Mouse (Mus musculus): Measurements from ENCODE around the gene Maea. TPM values are rescaled to one million over a fixed set of nuclear protein-coding genes. Genes with fewer than 3 reads are reported as not detected.

Gene Maea
- total and polyA plus RNA-seq, 2 experiments from 2014 or later = 101 to 124 TPM

- Histone ChIP-seq H3K4me3 (ENCODE audit: low read depth, low read length) (peak overlapping the region; percentile 70), H3K4me1 (ENCODE audit: insufficient read depth) (peaks cover 6% of the 10 kb centered on the region), H3K9ac (no peak overlapping the region), H3K36me3 (ENCODE audit: insufficient read depth) (peaks cover 22% of the 10 kb centered on the region), H3K4me2 (ENCODE audit: low read depth) (peak overlapping the region; percentile 91), H3K27me3 (ENCODE audit: insufficient read depth, low read length) (no peaks in the 10 kb centered on the region), H3K27ac (ENCODE audit: low read depth, low read length) (no peak overlapping the region), H3K9me3 (ENCODE audit: low read length) (no peaks in the 10 kb centered on the region)
- ATAC-seq (no peak), DNase-seq (no peak)
- WGBS = 61% methylated on average over 6 of the region's 6 CpGs
- TF ChIP-seq CTCF (IDR thresholded peaks at IDR 0.05; ENCODE audit: low read depth) = no peak
These were observed 41.9 kb downstream of the Maea start for GRCm38 (mm10) chr5:33377176-33377575.

GRCm38 (mm10) chr5:33377801-33378301 is 42.5 kb downstream of the Maea start:
- under 1% methylated on average over 21 of the region's 21 CpGs for WGBS
- Histone ChIP-seq H3K27ac (ENCODE audit: low read depth, low read length) (peak overlapping the region; percentile 42; the same call in 1 of the 2 replicates), H3K9me3 (ENCODE audit: low read length) (no peaks in the 10 kb centered on the region), H3K4me1 (ENCODE audit: insufficient read depth) (peaks cover 6% of the 10 kb centered on the region), H3K9ac (peak overlapping the region; percentile 88), H3K27me3 (ENCODE audit: insufficient read depth, low read length) (no peaks in the 10 kb centered on the region), H3K4me2 (ENCODE audit: low read depth) (peak overlapping the region; percentile 91), H3K4me3 (ENCODE audit: low read depth, low read length) (peak overlapping the region; percentile 70), H3K36me3 (ENCODE audit: insufficient read depth) (peaks cover 15% of the 10 kb centered on the region)
- DNase-seq (no peak), ATAC-seq (no peak; the same call in 1 of the 2 replicates)
- no peak for TF ChIP-seq CTCF (IDR thresholded peaks at IDR 0.05; ENCODE audit: low read depth)

DNA sequence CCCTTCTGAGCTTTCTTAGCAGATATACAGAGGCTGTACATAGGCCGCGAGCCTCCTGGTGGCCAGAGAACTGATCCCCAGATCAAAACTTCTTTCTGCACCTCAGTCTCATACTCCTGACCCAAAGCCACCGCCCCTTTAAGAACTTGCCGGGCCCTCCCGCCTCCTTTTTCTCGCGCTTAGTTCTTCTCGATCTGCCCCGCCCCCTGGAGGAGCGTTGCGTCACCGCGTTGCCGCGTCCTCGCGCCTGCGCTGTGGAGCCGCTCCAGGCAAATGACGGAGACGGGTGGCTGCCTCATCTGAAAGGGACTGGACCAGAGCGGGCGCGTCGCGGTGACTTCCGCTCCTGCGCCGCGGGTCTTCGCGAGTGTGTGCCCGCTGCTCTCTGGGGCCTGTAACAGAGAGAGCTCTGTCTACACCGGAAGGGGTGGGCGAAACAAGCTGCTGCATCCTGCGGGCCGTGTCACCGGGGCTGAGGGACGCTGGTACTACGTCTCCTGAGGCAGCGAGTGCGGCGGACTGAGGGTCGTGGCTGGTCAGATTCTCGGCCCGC is 43.1 kb downstream of the Maea start, which contains the start of gene Uvssa:
Gene Uvssa, plus strand, starts transcription at position 248 of the 553 bp plus-strand sequence.
- Histone ChIP-seq H3K9me3 (ENCODE audit: low read length) (no peaks in the 10 kb centered on the region), H3K36me3 (ENCODE audit: insufficient read depth) (peaks cover 12% of the 10 kb centered on the region), H3K4me2 (ENCODE audit: low read depth) (peak within 1 kb of the TSS; percentile 91), H3K27me3 (ENCODE audit: insufficient read depth, low read length) (no peaks in the 10 kb centered on the region), H3K4me3 (ENCODE audit: low read depth, low read length) (peak within 1 kb of the TSS; percentile 70), H3K9ac (peak within 1 kb of the TSS; percentile 88), H3K4me1 (ENCODE audit: insufficient read depth) (peaks cover 6% of the 10 kb centered on the region), H3K27ac (ENCODE audit: low read depth, low read length) (peak within 1 kb of the TSS; percentile 98)
- ATAC-seq (peak; percentile 99), DNase-seq (peak; percentile 100)
- TF ChIP-seq CTCF (IDR thresholded peaks at IDR 0.05; ENCODE audit: low read depth) = peak; percentile 49
- WGBS = 1% methylated on average over 46 of the region's 46 CpGs

GRCm38 (mm10) chr5:33387550-33387949 is 52.2 kb downstream of the Maea start:
- Histone ChIP-seq H3K4me2 (ENCODE audit: low read depth) (no peak overlapping the region), H3K27ac (ENCODE audit: low read depth, low read length) (no peak overlapping the region), H3K4me1 (ENCODE audit: insufficient read depth) (no peaks in the 10 kb centered on the region), H3K9ac (no peak overlapping the region), H3K36me3 (ENCODE audit: insufficient read depth) (peaks cover 30% of the 10 kb centered on the region), H3K4me3 (ENCODE audit: low read depth, low read length) (no peak overlapping the region), H3K27me3 (ENCODE audit: insufficient read depth, low read length) (no peaks in the 10 kb centered on the region), H3K9me3 (ENCODE audit: low read length) (no peaks in the 10 kb centered on the region)
- TF ChIP-seq CTCF (IDR thresholded peaks at IDR 0.05; ENCODE audit: low read depth) = no peak
- 83% methylated on average over 11 of the region's 11 CpGs for WGBS
- ATAC-seq (no peak), DNase-seq (no peak)

GRCm38 (mm10) chr5:33393803-33394202 is 58.5 kb downstream of the Maea start:
- Histone ChIP-seq H3K9ac (no peak overlapping the region), H3K27ac (ENCODE audit: low read depth, low read length) (no peak overlapping the region), H3K4me3 (ENCODE audit: low read depth, low read length) (no peak overlapping the region), H3K27me3 (ENCODE audit: insufficient read depth, low read length) (no peaks in the 10 kb centered on the region), H3K36me3 (ENCODE audit: insufficient read depth) (peaks cover 30% of the 10 kb centered on the region), H3K9me3 (ENCODE audit: low read length) (no peaks in the 10 kb centered on the region), H3K4me1 (ENCODE audit: insufficient read depth) (no peaks in the 10 kb centered on the region), H3K4me2 (ENCODE audit: low read depth) (no peak overlapping the region)
- peak; percentile 98 for TF ChIP-seq CTCF (IDR thresholded peaks at IDR 0.05; ENCODE audit: low read depth)
- ATAC-seq (peak; percentile 89), DNase-seq (peak; percentile 88)
- 17% methylated on average over 7 of the region's 7 CpGs for WGBS

GRCm38 (mm10) chr5:33395693-33396092 is 60.4 kb downstream of the Maea start:
- no peak for DNase-seq
- no peak for TF ChIP-seq CTCF (IDR thresholded peaks at IDR 0.05; ENCODE audit: low read depth)
- no peak overlapping the region for H3K4me2 ChIP-seq (ENCODE audit: low read depth)
- H3K36me3 ChIP-seq (ENCODE audit: insufficient read depth) = peaks cover 20% of the 10 kb centered on the region
- H3K27ac ChIP-seq (ENCODE audit: low read depth, low read length) = no peak overlapping the region
- 81% methylated on average over 11 of the region's 11 CpGs for WGBS
- H3K4me3 ChIP-seq (ENCODE audit: low read depth, low read length) = no peak overlapping the region
- ATAC-seq = no peak
- H3K27me3 ChIP-seq (ENCODE audit: insufficient read depth, low read length) = no peaks in the 10 kb centered on the region
- H3K4me1 ChIP-seq (ENCODE audit: insufficient read depth) = no peaks in the 10 kb centered on the region
- H3K9me3 ChIP-seq (ENCODE audit: low read length) = no peaks in the 10 kb centered on the region
- H3K9ac ChIP-seq = no peak overlapping the region

- DNase-seq (no peak), ATAC-seq (no peak)
- Histone ChIP-seq H3K27me3 (ENCODE audit: insufficient read depth, low read length) (no peaks in the 10 kb centered on the region), H3K9ac (no peak overlapping the region), H3K4me2 (ENCODE audit: low read depth) (no peak overlapping the region), H3K27ac (ENCODE audit: low read depth, low read length) (no peak overlapping the region), H3K9me3 (ENCODE audit: low read length) (no peaks in the 10 kb centered on the region), H3K4me3 (ENCODE audit: low read depth, low read length) (no peak overlapping the region), H3K4me1 (ENCODE audit: insufficient read depth) (no peaks in the 10 kb centered on the region), H3K36me3 (ENCODE audit: insufficient read depth) (peaks cover 9% of the 10 kb centered on the region)
- no peak for TF ChIP-seq CTCF (IDR thresholded peaks at IDR 0.05; ENCODE audit: low read depth)
- WGBS = 58% methylated on average over 7 of the region's 7 CpGs
These were observed 61.5 kb downstream of the Maea start for GRCm38 (mm10) chr5:33396828-33397227.

Data from forebrain, postnatal 0 days (tissue).